Mouse (Mus musculus) kidney, adult 8-10 months (tissue): ENCODE results near the gene Igfbp6.

Experiments
- DNase-seq, 2 experiments: peaks; one replicate each; pipeline ENCODE4 v3.0.0; 2022

Gene Igfbp6

DNA sequence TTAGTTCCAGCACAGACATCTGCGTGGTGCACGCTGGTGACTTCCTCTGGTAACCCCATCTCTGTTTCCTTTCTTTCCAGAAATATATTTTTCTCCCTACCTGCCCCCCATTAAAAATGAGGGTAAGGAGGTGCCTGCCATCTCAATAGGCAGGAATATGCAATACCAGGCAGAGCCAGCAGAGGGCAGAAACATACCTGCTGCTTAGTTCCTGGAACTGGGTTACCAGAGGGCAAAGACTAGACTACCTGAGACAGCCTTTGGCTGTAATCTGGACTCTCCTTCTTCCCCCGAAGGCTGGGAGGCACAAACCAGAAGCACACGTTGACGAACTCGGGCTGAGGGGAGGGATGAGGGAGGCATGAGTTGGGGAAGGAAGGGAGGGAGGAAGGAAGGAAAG is 34.1 kb downstream of the Igfbp6 start:
- peak; percentile 78 to 92 for DNase-seq

DNA sequence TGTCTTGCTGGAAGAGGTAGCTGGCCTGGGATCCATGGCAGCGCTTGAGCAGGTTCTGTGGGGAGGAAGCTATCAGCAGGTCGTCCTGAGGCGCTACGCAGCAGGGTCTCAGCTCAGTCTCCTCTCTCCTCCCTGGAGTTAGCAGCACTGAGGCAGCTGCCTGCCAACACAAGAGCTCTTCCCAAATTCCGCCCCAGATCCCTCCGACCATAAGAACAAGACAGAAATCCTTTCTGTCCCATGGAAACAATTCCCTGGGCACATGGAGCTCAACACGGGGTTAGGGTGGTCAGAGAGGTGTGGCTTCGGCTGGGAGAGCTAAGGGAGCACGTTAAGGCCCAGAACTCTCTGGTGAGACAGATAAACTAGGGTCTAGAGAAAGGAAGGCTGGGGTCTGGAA is 34.9 kb downstream of the Igfbp6 start:
- no peak for DNase-seq

DNA sequence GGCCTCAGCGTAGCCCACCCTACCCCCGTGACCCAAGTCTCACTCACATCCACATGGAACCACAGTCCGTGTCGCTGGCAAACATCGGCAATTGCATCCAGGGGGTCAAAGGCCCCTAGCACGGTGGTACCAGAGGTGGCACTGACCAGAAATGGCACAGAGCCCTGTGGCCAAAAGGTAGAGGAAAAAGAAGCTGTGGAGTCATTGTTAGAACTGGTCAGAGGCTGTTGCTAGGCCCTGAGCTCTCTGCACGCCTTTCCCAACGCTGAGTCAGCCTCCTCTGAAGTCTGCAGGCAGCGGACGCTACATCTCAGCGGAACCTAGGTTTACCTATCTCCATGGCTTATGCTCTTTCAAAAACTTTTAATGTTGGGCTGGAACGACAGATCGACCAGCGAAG is 35.8 kb downstream of the Igfbp6 start:
- DNase-seq, result peak in 1 of 2 experiments; percentile 28

DNA sequence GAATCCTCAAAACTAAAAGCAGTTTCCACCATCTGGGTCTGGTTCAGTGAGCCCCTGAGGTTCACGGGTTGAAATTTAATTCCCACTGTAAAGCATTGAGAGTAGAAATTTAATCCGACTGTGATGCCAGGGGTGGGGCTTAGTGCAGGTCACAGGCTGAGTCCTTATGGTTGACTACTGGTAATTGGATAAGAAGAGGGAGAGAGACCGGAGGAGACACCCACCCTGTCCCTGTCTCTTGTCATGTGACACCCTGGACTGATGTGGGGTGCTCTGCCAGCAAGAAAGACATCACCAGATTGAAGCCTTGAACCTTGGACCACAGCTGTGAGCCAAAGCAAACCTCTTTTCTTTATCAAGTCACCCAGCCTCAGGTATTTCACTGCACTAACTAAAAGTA is 38.9 kb downstream of the Igfbp6 start:
- DNase-seq, result peak; percentile 84 to 87

DNA sequence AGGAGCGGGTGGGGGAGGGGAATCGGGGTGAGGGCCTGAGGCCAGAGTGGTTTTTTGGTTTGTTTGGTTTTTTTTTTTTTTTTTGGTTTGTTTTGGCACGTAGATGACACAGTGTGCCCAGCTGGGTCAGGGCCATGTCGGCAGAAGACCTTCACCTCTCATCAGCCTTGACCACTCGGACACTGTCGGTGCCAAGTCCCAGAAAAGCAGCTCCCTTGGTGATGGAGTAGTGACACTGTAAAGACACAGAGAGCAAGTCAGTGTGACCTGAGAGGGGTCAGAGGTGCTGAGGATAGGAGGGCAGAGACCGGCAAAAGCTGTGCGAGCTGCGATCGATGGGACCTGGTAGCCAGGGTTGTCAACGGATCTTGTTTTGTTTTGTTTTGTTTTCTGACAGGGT is 42.1 kb downstream of the Igfbp6 start:
- no peak for DNase-seq

DNA sequence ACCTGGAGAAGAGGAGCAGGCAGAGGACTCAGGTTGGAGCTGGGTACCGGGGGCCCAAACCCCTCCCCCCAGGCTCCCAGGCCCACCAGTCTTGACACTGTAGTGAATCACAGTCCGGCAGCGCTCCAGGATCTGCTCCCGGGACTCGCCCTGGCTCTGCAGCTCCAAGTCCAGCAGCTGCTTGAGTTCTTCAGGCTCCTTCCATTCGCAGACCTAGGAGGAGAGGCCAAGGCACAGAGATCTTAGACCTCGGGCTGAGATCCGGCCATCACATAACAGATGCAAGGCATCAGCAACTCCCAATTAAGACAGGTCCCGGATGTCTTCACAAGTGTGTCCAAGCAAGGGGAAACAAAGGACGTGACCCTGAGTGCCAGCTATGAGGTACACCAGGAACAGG is 43.9 kb downstream of the Igfbp6 start:
- DNase-seq, result no peak

DNA sequence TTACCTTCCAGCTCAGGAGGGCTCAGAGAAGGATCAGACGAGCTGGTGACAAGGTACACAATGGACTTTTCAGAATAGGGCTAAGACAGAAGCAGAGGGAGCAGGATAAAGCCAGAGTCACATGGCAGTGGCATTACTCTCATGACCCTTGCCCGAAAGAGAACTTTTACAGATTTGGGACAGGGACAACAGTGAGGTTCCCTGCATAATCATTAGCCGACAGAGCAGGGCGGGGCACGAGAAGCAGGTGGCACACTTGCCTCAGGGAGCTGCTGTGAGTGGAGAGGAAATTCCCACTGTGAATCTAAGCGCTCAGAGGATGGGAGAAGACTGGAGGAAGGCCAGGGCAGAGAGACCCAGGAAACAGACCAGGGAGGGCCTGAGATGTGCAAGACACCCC is 44.7 kb downstream of the Igfbp6 start:
- DNase-seq, result peak; percentile 72 to 79

DNA sequence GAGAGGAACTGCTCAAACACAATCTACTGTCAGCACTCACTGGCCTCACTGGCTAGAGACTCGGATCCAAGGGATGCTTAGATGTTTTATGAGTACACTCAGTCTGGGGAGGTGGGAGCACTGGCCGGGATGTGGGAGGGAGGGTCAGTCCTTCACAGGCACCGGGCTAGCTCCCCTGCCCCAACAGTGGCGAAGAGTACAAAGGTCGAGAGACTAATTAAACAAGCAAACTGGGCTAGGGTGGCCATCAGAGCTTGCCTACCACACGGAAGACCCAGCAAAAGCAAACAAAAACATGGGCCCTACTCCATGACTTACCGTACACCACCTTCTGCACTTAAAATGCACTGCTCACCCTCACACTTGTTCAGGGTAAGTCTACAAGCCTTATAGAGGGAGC is 47.5 kb downstream of the Igfbp6 start:
- no peak for DNase-seq

DNA sequence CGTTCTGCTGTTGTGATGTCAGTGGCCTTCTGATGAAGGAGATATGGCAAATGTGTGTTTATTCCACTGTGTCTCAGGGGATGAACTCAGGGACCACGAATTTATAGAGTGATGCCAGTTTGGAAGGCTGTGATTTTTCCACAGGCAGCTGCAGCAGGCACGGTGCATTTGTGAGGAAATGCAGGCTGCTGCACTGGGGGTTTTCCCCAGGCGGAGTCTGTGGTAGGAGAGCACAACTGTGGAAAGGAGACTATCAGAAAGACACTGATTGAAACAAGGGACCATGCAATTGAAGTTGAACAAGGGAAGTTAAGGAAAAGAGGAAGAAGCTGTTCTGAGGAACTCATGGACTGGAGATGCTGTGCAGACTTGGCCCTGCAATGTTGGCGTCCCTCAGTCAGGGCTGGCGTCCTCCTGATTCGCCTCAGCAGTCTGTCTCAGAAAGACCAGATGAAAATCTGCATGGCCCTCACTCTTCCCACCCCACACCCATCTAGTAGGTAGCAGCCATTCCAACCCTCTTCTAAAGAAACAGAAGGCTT is 48.2 kb downstream of the Igfbp6 start:
- DNase-seq, result no peak

DNA sequence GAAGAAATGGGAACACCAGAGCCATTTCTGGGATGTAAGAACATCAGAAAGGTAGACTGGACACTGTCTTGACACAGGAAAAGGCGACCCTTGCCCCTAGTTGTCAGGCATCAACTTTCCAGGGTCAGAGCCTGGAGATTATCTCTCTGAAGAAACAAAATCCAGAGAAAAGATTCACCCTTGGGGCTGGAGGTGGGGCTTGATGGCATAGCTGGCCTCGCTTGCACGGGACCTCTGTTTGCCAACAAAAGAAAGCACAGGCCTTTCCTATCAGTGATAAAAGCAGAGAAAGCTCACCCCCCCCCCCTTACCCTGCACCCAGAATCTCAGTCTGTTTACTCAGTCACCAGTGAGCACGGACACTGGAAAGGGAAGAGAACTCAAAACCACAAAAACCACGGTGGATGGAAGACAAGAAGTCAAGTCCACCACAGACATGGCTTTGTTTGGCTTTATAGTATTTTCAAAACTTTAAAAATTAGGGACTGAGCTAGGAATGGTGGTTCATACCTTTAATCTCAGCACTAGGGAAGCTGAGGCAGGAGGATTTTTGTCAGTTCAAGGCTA is 48.7 kb downstream of the Igfbp6 start:
- DNase-seq, result no peak

DNA sequence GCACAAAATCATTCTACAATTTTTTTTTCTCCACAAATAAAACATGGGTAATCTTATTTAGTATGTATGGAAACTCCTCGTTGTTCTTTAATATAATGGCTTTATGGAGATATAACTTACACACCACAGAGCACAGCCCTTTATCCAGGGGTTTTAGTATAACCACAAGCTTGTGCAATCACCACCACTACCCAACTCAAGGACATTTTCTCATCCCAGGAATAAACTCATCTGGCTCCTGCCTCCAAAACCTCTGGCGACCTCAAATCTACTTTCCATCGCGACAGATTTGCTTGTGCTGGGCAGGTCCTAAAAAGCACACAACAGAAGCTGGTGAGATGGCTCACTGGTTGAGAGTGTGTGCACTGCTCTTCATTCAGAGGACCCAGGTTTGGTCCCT is 49.5 kb downstream of the Igfbp6 start:
- no peak for DNase-seq

DNA sequence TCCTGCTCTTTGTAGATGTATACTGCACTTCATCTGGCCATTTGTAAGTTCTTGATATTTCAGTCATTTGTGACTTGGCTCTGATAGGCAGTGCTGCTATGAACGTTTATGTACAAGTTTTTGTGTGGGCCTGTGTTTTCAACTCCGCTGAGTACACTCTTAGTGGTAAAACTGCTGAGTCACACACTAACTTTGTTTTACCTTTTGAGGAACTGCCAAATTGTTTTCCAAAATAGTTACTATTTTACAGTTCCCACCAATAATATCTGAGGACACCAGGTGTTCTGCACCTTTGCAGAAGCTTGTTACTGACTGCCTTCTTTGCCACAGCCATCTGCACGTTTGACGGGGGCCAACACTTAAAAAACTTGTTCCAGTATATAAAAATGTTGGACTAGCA is 50.3 kb downstream of the Igfbp6 start:
- no peak for DNase-seq

DNA sequence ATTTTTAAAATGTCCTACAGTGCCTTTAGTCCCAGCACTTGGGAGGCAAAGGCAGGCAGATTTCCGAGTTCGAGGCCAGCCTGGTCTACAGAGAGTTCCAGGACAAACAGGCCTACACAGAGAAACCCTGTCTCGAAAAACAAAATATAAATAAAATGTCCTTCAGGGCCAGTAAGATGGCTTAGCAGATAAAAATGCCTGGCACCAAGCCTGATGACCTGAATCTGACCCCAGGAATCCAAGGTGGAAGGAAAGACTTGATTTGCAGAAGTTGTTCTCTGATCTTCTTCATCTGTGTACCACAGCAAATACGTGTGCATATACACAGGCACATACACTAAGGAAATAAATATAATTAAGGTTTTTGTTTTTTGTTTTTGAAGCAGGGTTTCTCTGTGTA is 51.2 kb downstream of the Igfbp6 start:
- DNase-seq, result no peak

DNA sequence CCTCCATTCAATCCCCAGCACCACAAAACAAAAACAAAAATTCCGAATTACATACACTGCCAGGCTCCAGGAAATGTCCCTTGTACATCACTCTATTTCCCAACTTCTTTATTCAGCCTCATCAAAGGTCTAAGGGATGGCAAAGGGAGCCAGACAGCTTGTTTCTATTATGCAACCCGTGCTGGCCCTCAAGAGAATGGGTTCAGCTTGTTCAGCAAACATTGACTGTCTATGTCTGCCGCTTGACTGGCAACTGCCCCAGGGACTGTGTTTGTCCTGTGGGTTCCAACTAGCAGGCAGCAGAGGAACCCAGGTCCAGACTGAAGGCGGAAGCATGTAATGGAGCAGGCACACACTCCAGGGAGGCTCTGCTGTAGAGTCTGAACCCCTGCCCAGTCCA is 54.7 kb downstream of the Igfbp6 start:
- DNase-seq, result no peak
